Mouse (Mus musculus) midbrain, embryonic 12.5 days (tissue): ENCODE data around the gene As3mt. TPM values are rescaled to one million over a fixed set of nuclear protein-coding genes. Genes with fewer than 3 reads are reported as not detected.
A peak's percentile ranks its signal among the peaks of the same experiment; 100 is the strongest.

ENCODE experiments used
- ATAC-seq: fragments of 200-750 bp; cut with Nextera tagmentation; 2 replicates; pipeline ENCODE4 v1.8.0; 2017; ENCODE audit warnings: low read depth, moderate TSS enrichment, moderate library complexity; ENCODE audit not compliant: low FRiP score
- H3K27ac ChIP-seq: fragments of 300-500 bp; sonication (generic); replicated peaks from 2 replicates; pipeline ENCODE4 v1.5.1; 2016; ENCODE audit warnings: mild to moderate bottlenecking
- H3K27me3 ChIP-seq: fragments of 300-500 bp; sonication (generic); 2 replicates; pipeline ENCODE4 v1.6.1; 2016; ENCODE audit warnings: mild to moderate bottlenecking
- H3K36me3 ChIP-seq: fragments of 300-500 bp; sonication (generic); 2 replicates; pipeline ENCODE4 v1.6.1; 2016
- H3K4me1 ChIP-seq: fragments of 300-500 bp; sonication (generic); 2 replicates; pipeline ENCODE4 v1.6.1; 2016
- H3K4me2 ChIP-seq: fragments of 300-500 bp; sonication (generic); replicated peaks from 2 replicates; pipeline ENCODE4 v1.6.1; 2016; ENCODE audit warnings: mild to moderate bottlenecking, moderate library complexity
- H3K4me3 ChIP-seq: fragments of 300-500 bp; sonication (generic); 2 replicates; pipeline ENCODE4 v1.5.1; 2016; ENCODE audit warnings: mild to moderate bottlenecking
- H3K9ac ChIP-seq: fragments of 300-500 bp; sonication (generic); replicated peaks from 2 replicates; pipeline ENCODE4 v1.6.1; 2016; ENCODE audit warnings: mild to moderate bottlenecking, moderate library complexity
- H3K9me3 ChIP-seq: fragments of 300-500 bp; sonication (generic); 2 replicates; pipeline ENCODE4 v1.6.1; 2016; ENCODE audit warnings: mild to moderate bottlenecking
- WGBS: fragments of 180-500 bp; shearing (Covaris S2); methylation state at CpG from one replicate; pipeline ENCODE4 v1.1.7; 2016; 5-methylcytosine and 5-hydroxymethylcytosine counted together
- polyA plus RNA-seq: library from polyadenylated mRNA; unstranded; fragments of >200 nt; fragmentation: Nextera tagmentation; extraction: Ambion mirVana; gene quantifications from 2 replicates; pipeline ENCODE4 v1.2.1, GENCODE M21; 2016

Gene As3mt
- polyA plus RNA-seq, 1 experiment from 2014 or later = 29.9 TPM

DNA sequence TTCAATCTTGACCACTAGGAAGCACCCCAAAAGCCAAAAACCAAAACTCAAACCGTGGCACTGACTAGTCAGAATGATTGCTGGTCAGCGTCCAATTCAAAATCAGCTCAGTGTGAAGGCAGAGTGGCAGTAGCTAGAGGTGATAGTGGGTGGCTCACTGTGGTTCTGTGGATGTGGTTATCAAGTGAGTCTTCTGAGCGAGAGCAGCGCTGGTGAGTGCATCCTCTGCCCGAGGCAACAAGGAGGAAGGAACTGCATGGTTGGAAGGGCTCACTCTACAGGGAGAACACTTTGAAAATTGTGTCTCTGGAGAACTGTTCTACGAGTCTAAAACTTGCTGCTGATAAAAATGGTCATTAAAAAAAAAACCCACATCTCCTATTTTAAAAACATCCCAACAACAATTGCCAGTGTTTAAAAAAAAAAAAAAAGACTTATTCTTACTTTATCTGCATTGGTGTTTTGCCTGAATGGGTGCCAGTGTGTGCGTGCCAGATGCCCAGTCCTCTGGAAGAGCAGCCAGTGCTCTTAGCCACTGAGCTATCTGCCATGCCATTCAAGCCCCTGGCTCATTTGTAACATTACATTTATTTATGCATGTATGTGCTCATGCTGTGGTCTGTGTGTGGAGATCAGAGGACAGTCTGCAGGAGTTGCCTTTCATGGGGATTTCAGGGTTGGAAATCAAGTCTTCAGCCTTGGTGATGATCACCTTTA is 1.3 kb upstream of the As3mt start:
- Histone ChIP-seq H3K27ac (no peak overlapping the region), H3K4me2 (no peak overlapping the region), H3K27me3 (no peaks in the 10 kb centered on the region), H3K36me3 (peaks cover 5% of the 10 kb centered on the region; the same call in 1 of the 2 replicates), H3K4me1 (peaks cover 12% of the 10 kb centered on the region), H3K9me3 (no peaks in the 10 kb centered on the region), H3K9ac (no peak overlapping the region), H3K4me3 (no peak overlapping the region)
- no peak for ATAC-seq
- WGBS = 76% methylated on average over 7 of the region's 7 CpGs

DNA sequence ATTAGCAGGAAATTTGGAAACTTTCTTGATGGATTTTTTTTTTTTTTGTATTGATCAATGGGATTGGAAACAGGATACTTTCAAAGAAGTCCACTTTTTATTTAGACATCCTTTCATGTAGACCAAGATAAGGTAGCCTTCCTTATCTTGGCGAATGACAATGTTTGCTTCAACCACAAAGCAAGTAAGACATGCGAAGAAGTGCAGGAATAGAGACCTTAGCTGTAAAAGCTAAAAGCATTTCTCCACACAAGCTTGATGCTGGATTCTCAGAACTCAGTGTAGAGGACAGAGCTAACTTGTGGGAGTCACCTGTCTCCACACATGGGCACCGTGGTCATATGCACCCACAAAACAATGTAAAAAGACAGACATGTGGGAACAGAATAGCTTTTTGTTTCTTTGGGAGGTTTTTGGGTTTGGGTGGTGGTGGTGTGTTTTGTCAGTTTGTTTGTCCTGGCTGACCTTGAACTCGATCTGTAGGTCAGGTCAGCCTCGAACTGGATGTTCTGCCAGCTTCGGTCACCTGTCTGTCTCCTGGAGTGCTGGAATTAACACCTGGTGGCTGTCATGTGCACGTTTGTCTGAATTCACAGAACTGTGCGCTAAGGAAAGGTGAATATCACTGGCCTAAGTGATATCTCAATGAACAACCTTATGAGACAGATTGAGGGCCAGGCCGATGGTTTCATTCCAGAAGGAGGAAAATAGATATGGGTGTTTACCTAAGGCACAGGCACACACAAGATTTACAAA is 540 bp upstream of the As3mt start:
- peak overlapping the region; percentile 50; the same call in 1 of the 2 replicates for H3K4me3 ChIP-seq
- H3K4me2 ChIP-seq = peak overlapping the region; percentile 67
- 76% methylated on average over 9 of the region's 9 CpGs for whole genome bisulfite sequencing
- no peaks in the 10 kb centered on the region for H3K36me3 ChIP-seq
- H3K27ac ChIP-seq = no peak overlapping the region
- H3K9me3 ChIP-seq = no peaks in the 10 kb centered on the region
- peaks cover 12% of the 10 kb centered on the region for H3K4me1 ChIP-seq
- H3K27me3 ChIP-seq = no peaks in the 10 kb centered on the region
- no peak for ATAC-seq
- no peak overlapping the region for H3K9ac ChIP-seq

DNA sequence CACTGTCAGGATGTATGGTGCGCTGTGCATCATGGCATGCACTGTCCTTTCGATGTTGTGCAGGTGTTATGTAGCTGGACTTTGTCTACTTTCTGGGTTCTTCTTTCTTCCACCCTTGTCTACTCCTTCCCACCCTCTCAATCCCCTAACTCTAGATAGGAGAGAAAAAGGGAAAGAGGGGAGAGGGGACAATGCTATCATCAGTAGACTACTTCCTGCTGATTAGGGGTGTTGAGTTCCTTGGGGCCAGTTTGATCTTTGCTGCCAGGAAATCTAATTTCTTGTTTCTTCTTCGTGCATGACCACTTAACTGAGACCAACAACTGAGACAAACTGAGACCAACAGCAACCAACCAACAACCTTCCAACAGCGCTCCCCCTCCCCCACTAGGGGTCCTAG is 3.4 kb downstream of the As3mt start:
- 98% methylated on average over 4 of the region's 4 CpGs for WGBS
- no peak overlapping the region for H3K27ac ChIP-seq

DNA sequence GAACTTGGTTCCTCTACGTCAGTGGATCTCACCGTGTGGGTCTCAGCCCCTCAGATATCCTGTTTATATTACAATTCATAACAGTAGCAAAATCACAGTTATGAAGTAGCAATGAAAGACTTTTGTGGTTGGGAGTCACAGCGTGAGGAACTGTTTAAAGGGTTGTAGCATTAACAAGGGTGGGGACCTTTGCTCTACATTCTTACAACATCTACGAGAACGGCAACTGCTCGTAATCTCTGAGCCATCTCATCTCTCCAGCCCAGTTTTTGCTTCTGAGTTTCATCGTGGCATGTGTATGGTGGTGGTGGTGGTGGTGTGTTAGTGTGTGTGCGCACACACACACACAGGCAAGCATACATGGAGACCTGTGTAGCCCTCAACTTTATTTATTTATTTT is 7.0 kb downstream of the As3mt start:
- H3K4me1 ChIP-seq = no peaks in the 10 kb centered on the region
- 94% methylated on average over 8 of the region's 8 CpGs for WGBS
- no peak overlapping the region for H3K4me2 ChIP-seq
- H3K9ac ChIP-seq = no peak overlapping the region
- H3K36me3 ChIP-seq = peaks cover 6% of the 10 kb centered on the region; the same call in 1 of the 2 replicates
- H3K9me3 ChIP-seq = 0 out of 2 replicates have a peak, but pooled peaks cover 5% of the 10 kb centered on the region
- no peaks in the 10 kb centered on the region for H3K27me3 ChIP-seq
- H3K27ac ChIP-seq = no peak overlapping the region
- no peak overlapping the region for H3K4me3 ChIP-seq
- ATAC-seq = no peak

More for the DNA sequence above, 3.4 kb downstream of the As3mt start:
- H3K36me3 ChIP-seq = no peaks in the 10 kb centered on the region
- H3K27me3 ChIP-seq = no peaks in the 10 kb centered on the region
- peaks cover 12% of the 10 kb centered on the region for H3K4me1 ChIP-seq
- no peak overlapping the region for H3K4me3 ChIP-seq
- ATAC-seq = no peak
- no peak overlapping the region for H3K4me2 ChIP-seq
- no peak overlapping the region for H3K9ac ChIP-seq
- no peaks in the 10 kb centered on the region for H3K9me3 ChIP-seq

DNA sequence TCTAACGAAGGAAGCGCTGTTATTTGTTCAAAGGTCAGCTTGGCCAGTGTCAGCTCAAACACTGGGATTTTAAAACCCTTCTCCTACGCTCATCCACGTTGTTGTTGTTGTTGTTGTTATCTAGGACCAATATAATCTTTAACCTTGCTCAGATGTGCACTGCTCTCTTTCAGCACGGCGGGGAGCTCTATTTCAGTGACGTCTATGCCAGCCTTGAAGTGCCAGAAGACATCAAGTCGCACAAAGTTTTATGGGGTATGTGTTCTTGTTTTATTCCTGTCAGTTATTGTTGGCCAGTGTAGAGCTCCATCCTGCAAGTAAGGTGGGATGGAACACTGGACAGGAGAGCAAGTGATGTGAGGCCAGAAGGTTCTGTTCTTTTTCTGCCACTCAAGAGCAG is 7.8 kb downstream of the As3mt start:
- Histone ChIP-seq H3K9ac (no peak overlapping the region), H3K36me3 (peaks cover 6% of the 10 kb centered on the region; the same call in 1 of the 2 replicates), H3K4me2 (no peak overlapping the region), H3K9me3 (0 out of 2 replicates have a peak, but pooled peaks cover 5% of the 10 kb centered on the region), H3K27ac (no peak overlapping the region), H3K27me3 (no peaks in the 10 kb centered on the region), H3K4me3 (no peak overlapping the region), H3K4me1 (no peaks in the 10 kb centered on the region)
- ATAC-seq = no peak
- WGBS = 92% methylated on average over 8 of the region's 8 CpGs

DNA sequence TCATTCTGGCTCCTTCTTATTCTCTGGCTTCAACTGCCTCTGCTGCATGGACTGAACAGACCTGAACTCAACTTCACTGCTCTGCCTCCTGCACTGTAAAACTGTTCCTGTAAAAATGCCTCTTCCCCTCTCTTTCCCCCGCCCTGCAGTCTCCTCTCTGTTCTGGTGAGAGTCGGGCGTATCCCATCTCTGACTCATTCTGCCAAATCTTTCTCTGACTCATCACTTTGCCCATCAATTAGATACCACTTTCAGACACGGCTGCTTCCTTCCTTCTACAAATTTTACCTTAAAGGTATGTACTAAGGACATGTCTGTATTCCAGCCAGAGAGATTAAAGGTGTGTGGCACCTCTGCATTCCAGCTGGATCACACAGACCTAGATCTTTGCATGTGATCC is 10.9 kb downstream of the As3mt start:
- no peak overlapping the region for H3K27ac ChIP-seq
- no peak overlapping the region for H3K4me3 ChIP-seq
- H3K27me3 ChIP-seq = no peaks in the 10 kb centered on the region
- no peak overlapping the region for H3K9ac ChIP-seq
- H3K9me3 ChIP-seq = 0 out of 2 replicates have a peak, but pooled peaks cover 5% of the 10 kb centered on the region
- H3K36me3 ChIP-seq = peaks cover 6% of the 10 kb centered on the region; the same call in 1 of the 2 replicates
- H3K4me2 ChIP-seq = no peak overlapping the region
- no peaks in the 10 kb centered on the region for H3K4me1 ChIP-seq
- ATAC-seq = no peak
- WGBS = 95% methylated on average over 4 of the region's 4 CpGs

DNA sequence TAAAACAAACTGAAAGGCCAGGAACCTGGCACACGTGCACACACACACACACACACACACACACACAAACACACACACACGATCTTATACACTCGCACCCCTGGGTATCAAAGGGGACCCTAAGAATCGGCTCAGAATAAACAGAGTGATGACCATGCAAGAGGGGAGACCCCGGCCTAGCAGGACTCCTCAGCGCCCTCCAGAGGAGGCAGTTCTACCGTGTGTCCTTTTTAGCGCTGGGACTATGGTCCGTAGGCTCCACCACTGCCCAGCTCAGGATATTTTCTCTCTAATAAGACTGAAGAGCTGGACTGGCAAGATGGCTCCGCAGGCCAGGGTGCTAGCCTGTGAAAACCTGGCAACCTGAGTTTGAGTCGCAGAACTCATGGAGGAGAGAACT is 17.2 kb downstream of the As3mt start:
- Histone ChIP-seq H3K4me2 (no peak overlapping the region), H3K27me3 (no peaks in the 10 kb centered on the region), H3K4me1 (peaks cover 6% of the 10 kb centered on the region; the same call in 1 of the 2 replicates), H3K27ac (no peak overlapping the region), H3K9me3 (no peaks in the 10 kb centered on the region), H3K36me3 (no peaks in the 10 kb centered on the region; the same call in 1 of the 2 replicates), H3K9ac (no peak overlapping the region), H3K4me3 (no peak overlapping the region)
- 65% methylated on average over 11 of the region's 11 CpGs for WGBS
- ATAC-seq = no peak

DNA sequence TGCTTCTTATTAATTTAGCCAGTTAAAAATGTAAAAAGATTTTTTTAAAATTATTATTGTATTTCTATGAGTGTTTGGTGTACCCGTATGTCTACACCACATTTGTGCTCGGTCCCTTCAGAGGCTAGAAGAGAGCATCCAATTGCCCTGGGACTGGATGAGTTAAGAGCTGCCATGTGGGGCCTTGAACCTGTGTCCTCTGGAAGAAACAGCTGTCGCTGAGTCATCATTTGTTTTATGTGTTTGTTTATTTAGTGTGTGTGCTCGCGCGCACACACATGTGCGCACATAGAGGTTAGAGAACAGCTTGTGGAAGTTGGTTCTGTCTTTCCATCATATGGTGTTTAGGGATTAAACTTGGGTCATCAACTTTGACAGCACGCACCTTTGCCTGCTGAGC is 18.9 kb downstream of the As3mt start:
- no peak overlapping the region for H3K27ac ChIP-seq
- WGBS = 95% methylated on average over 8 of the region's 8 CpGs
- H3K4me3 ChIP-seq = no peak overlapping the region
- H3K36me3 ChIP-seq = no peaks in the 10 kb centered on the region; the same call in 1 of the 2 replicates
- no peaks in the 10 kb centered on the region for H3K27me3 ChIP-seq
- peaks cover 6% of the 10 kb centered on the region; the same call in 1 of the 2 replicates for H3K4me1 ChIP-seq
- no peak overlapping the region for H3K4me2 ChIP-seq
- no peak overlapping the region for H3K9ac ChIP-seq
- no peak for ATAC-seq
- H3K9me3 ChIP-seq = no peaks in the 10 kb centered on the region

DNA sequence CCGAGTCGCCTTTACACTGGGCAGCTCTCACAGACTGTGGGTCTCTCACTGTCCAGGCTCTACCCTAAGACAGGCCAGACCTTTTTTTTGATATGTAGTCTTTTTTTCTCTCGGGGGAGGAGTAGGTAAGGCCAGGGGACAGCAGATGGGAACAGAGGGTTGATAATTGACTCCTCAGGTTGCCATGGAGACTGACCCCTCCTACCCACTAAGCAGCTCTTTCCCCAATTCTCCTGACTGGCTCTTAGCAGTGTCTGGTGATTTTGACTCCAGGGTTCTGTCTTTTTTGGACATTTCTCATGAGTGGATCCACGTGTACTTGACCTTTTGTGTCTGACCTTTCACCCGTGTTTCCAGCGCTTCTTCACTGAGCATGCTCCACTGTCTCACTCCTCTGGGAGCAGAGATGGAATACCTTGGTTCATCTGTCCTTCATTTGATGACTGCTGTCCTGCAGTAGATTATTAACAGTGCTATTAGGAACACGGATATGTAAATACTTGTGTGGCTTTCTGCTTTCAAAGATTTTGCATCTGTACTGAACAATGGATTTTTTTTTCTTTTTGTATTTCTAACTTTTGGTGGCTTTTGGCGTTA is 20.0 kb downstream of the As3mt start:
- Histone ChIP-seq H3K4me3 (no peak overlapping the region), H3K4me1 (peaks cover 6% of the 10 kb centered on the region; the same call in 1 of the 2 replicates), H3K9ac (no peak overlapping the region), H3K36me3 (no peaks in the 10 kb centered on the region), H3K27me3 (no peaks in the 10 kb centered on the region), H3K27ac (peak overlapping the region; percentile 42; the same call in 1 of the 2 replicates), H3K4me2 (no peak overlapping the region), H3K9me3 (no peaks in the 10 kb centered on the region)
- WGBS = 45% methylated on average over 8 of the region's 8 CpGs
- ATAC-seq = peak; percentile 60; the same call in 1 of the 2 replicates

DNA sequence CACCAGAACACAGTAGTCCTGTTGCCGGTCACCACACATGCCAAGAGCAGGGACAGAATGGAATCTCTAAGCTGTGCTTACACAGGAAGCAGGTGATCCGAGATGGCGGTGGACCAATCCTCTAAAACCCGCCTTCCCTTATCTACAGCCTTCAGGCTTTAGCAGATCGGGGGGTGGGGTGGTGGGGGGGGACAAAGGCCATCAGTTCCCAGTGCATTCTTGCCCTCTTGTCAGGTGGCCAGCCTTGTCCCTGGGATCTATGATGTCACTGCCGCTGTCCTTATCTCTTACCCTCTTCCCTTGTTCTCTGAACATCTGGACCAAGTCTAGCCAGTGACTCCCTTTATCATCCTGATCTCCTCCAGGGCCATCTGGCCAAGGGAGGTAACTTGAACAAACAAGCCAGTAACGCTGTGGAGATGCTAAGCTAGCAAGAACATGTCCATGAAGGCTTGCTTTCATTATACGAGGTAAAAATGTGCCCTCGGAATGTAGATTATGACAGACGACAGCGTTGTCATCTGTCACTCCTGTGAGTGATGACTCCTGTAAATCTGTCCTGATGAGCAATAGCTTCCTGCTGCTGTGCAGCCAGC is 20.8 kb downstream of the As3mt start:
- H3K9ac ChIP-seq = no peak overlapping the region
- ATAC-seq = no peak
- no peaks in the 10 kb centered on the region for H3K36me3 ChIP-seq
- H3K4me2 ChIP-seq = no peak overlapping the region
- no peak overlapping the region for H3K4me3 ChIP-seq
- no peak overlapping the region for H3K27ac ChIP-seq
- no peaks in the 10 kb centered on the region for H3K27me3 ChIP-seq
- H3K9me3 ChIP-seq = no peaks in the 10 kb centered on the region
- 84% methylated on average over 11 of the region's 11 CpGs for WGBS
- H3K4me1 ChIP-seq = peaks cover 6% of the 10 kb centered on the region; the same call in 1 of the 2 replicates

DNA sequence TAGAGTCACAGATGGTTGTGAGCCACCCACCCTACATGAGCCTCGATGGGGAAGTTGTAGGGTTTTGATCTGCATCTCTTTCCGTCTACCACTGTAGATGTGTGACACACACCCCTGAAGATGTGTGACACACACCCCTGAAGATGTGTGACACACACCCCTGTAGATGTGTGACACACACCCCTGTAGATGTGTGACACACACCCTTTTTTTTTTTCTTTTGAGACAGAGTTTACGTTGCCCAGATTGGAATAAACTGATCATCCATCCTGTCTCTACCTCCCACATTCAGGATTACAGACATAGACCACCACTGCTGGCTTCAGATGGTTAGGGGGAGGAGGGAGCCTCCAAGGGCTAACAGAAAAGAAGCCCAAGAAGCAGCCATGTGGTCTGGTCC is 21.7 kb downstream of the As3mt start:
- no peaks in the 10 kb centered on the region for H3K9me3 ChIP-seq
- no peak overlapping the region for H3K27ac ChIP-seq
- H3K4me3 ChIP-seq = no peak overlapping the region
- WGBS = 96% methylated on average over 3 of the region's 3 CpGs
- H3K27me3 ChIP-seq = no peaks in the 10 kb centered on the region
- H3K4me2 ChIP-seq = no peak overlapping the region
- no peak for ATAC-seq
- peaks cover 6% of the 10 kb centered on the region; the same call in 1 of the 2 replicates for H3K4me1 ChIP-seq
- H3K9ac ChIP-seq = no peak overlapping the region
- no peaks in the 10 kb centered on the region for H3K36me3 ChIP-seq
